Mouse (Mus musculus): ENCODE data around the gene Cdkn2d. TPM values are rescaled to one million over a fixed set of nuclear protein-coding genes. Genes with fewer than 3 reads are reported as not detected.
"Not testable (repeated sequence)": the region's sequence is repeated elsewhere in the genome, so short reads cannot be mapped to it uniquely, and the experiment has no call there.

Cdkn2d gene
- polyA plus RNA-seq, 1 experiment from 2014 or later: 34.9 TPM

DNA sequence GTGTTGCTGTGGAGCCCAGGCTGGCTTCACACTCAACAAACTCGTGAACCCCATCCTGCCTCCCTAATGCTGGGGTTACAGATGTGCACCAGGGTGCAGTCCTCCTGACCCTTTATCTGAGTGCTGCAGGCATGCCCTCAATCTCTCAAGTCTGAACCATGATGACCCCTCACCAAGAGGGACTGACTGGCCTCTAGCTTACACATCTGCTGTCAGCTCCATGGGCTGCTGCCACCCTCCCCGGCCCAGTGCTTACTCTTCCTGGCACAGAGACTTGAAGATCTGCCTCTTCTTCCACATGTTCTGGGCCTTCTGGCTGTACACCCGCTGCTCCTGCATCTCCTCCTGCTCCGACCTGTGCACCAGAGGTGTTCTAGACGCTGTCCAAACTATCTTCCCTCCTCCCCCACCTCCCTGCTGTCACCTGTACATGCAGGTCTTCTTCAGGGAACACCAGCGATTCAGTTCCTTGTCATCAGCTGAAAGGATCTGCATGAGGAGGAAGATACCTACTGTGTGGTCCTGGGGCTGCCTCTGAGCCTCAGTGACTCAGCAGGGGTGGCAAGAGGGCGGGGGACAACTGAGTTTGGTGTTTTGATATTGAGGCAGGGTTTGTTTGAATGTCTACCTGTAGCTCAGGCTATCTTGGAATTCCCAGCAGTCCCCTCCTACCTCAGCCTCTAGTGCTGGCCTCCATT is 16.0 kb downstream of the Cdkn2d start:
- H3K4me1 ChIP-seq (ENCODE audit: insufficient read depth, low read depth, low read length): no peaks in the 10 kb centered on the region
- no peak overlapping the region for H3K4me3 ChIP-seq (ENCODE audit: low read depth, low read length)
- no peak overlapping the region for H3K27ac ChIP-seq (ENCODE audit: low read length)
- no peak for DNase-seq (ENCODE audit: low spot score)
- H3K27me3 ChIP-seq (replicated peaks; ENCODE audit: insufficient read depth, low read length): no peaks in the 10 kb centered on the region
- H3K4me2 ChIP-seq (replicated peaks; ENCODE audit: low read depth, low read length): no peak overlapping the region
- TF ChIP-seq EP300 (IDR thresholded peaks at IDR 0.05) (no peak), CTCF (IDR thresholded peaks at IDR 0.05) (no peak)
- no peak for ATAC-seq
- H3K9ac ChIP-seq (replicated peaks; ENCODE audit: low read depth): no peak overlapping the region
- 84% methylated on average over 7 of the region's 7 CpGs for WGBS
- peaks cover 47% of the 10 kb centered on the region for H3K36me3 ChIP-seq (ENCODE audit: insufficient read depth, low read length)
- no peaks in the 10 kb centered on the region for H3K9me3 ChIP-seq (ENCODE audit: low read length)

DNA sequence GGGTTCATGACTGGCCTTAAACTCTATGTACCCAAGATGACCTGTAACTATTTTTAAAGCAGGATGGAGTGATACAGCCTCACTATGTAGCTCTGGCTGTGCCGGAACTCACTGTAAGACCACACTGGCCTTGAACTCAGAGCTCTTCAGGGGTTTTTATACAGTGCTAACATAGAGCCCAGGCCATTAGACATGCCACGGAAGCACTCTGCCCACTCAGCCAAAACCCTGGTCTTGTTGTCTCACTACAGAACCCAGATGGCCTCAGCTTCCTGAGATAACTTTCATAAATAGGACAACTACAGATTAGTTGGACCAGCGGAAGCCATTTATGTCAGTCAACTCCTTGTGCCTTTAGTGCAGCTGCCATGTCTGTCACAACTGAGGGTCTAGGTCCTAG is 16.9 kb downstream of the Cdkn2d start:
- no peak for DNase-seq (ENCODE audit: low spot score)
- H3K27ac ChIP-seq (ENCODE audit: low read length): no peak overlapping the region

DNA sequence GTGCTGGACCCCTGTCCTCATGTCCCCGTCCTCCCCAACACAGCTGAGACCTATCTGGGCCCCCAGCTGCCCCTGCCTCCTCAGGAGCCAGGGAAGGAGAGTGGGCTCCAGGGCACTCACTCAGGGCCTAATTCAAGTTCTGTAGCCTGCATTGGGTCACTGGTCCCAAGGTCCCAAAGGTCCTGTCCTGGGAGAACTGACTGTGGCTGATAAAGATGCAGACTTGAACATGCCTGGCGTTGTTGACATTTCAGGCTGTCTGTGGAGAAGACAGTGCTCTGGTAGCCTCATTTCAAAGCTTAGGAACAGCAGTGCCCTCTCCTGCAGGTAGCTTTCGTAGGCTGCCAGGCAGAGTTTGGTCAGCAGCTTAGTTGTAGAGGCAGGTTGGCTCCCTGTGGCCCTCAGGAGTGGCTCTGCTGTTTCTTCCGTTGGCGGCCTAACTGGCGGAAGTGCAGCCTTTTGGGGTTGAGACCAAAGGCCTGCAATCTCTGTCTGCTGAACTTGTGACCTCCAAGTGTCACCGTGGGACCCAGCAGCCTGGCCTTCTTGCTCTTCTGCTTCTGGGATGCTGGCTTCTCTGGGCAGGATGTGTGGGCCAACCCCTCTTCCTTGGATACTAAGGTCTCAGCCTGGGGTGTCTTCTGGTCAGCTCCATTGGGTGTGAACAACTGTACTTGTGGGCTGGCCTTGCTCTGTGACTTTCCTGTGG is 17.5 kb downstream of the Cdkn2d start:
- Histone ChIP-seq H3K9ac (replicated peaks; ENCODE audit: low read depth) (no peak overlapping the region), H3K27ac (ENCODE audit: low read length) (no peak overlapping the region; the same call in 1 of the 2 replicates), H3K4me3 (ENCODE audit: low read depth, low read length) (no peak overlapping the region), H3K9me3 (ENCODE audit: low read length) (no peaks in the 10 kb centered on the region), H3K4me1 (ENCODE audit: insufficient read depth, low read depth, low read length) (no peaks in the 10 kb centered on the region), H3K36me3 (ENCODE audit: insufficient read depth, low read length) (peaks cover 50% of the 10 kb centered on the region), H3K4me2 (replicated peaks; ENCODE audit: low read depth, low read length) (no peak overlapping the region), H3K27me3 (replicated peaks; ENCODE audit: insufficient read depth, low read length) (no peaks in the 10 kb centered on the region)
- 75% methylated on average over 7 of the region's 7 CpGs for WGBS
- ATAC-seq: peak; percentile 52
- TF ChIP-seq CTCF (IDR thresholded peaks at IDR 0.05): no peak
- no peak for TF ChIP-seq EP300 (IDR thresholded peaks at IDR 0.05)
- DNase-seq (ENCODE audit: low spot score): no peak

More for the DNA sequence above, 16.9 kb downstream of the Cdkn2d start:
- H3K4me1 ChIP-seq (ENCODE audit: insufficient read depth, low read depth, low read length): no peaks in the 10 kb centered on the region
- no peak overlapping the region for H3K9ac ChIP-seq (replicated peaks; ENCODE audit: low read depth)
- no peaks in the 10 kb centered on the region for H3K9me3 ChIP-seq (ENCODE audit: low read length)
- peaks cover 52% of the 10 kb centered on the region for H3K36me3 ChIP-seq (ENCODE audit: insufficient read depth, low read length)
- TF ChIP-seq CTCF (IDR thresholded peaks at IDR 0.05): no peak
- no peak for TF ChIP-seq EP300 (IDR thresholded peaks at IDR 0.05)
- no peak for ATAC-seq
- H3K4me3 ChIP-seq (ENCODE audit: low read depth, low read length): no peak overlapping the region
- 89% methylated on average over 3 of the region's 3 CpGs for WGBS
- H3K4me2 ChIP-seq (replicated peaks; ENCODE audit: low read depth, low read length): no peak overlapping the region
- no peaks in the 10 kb centered on the region for H3K27me3 ChIP-seq (replicated peaks; ENCODE audit: insufficient read depth, low read length)

- DNase-seq (ENCODE audit: low spot score) (no peak), ATAC-seq (no peak)
- WGBS: 83% methylated on average over 8 of the region's 8 CpGs
- TF ChIP-seq CTCF (IDR thresholded peaks at IDR 0.05): no peak
- no peak for TF ChIP-seq EP300 (IDR thresholded peaks at IDR 0.05)
- Histone ChIP-seq H3K4me3 (ENCODE audit: low read depth, low read length) (no peak overlapping the region), H3K4me1 (ENCODE audit: insufficient read depth, low read depth, low read length) (no peaks in the 10 kb centered on the region), H3K9me3 (ENCODE audit: low read length) (no peaks in the 10 kb centered on the region), H3K27ac (ENCODE audit: low read length) (no peak overlapping the region; the same call in 1 of the 2 replicates), H3K27me3 (replicated peaks; ENCODE audit: insufficient read depth, low read length) (no peaks in the 10 kb centered on the region), H3K9ac (replicated peaks; ENCODE audit: low read depth) (no peak overlapping the region), H3K36me3 (ENCODE audit: insufficient read depth, low read length) (peaks cover 50% of the 10 kb centered on the region), H3K4me2 (replicated peaks; ENCODE audit: low read depth, low read length) (no peak overlapping the region)
Measured at GRCm38 (mm10) chr9:21273094-21273493, 18.1 kb downstream of the Cdkn2d start.

GRCm38 (mm10) chr9:21272391-21272790 is 18.8 kb downstream of the Cdkn2d start:
- Histone ChIP-seq H3K27me3 (replicated peaks; ENCODE audit: insufficient read depth, low read length) (no peaks in the 10 kb centered on the region), H3K4me3 (ENCODE audit: low read depth, low read length) (no peak overlapping the region), H3K9ac (replicated peaks; ENCODE audit: low read depth) (no peak overlapping the region), H3K4me2 (replicated peaks; ENCODE audit: low read depth, low read length) (no peak overlapping the region), H3K27ac (ENCODE audit: low read length) (no peak overlapping the region), H3K36me3 (ENCODE audit: insufficient read depth, low read length) (peaks cover 50% of the 10 kb centered on the region), H3K9me3 (ENCODE audit: low read length) (no peaks in the 10 kb centered on the region), H3K4me1 (ENCODE audit: insufficient read depth, low read depth, low read length) (no peaks in the 10 kb centered on the region)
- 93% methylated on average over 9 of the region's 9 CpGs for WGBS
- ATAC-seq (no peak), DNase-seq (ENCODE audit: low spot score) (no peak)
- TF ChIP-seq CTCF (IDR thresholded peaks at IDR 0.05): no peak
- no peak for TF ChIP-seq EP300 (IDR thresholded peaks at IDR 0.05)

GRCm38 (mm10) chr9:21269590-21269989 is 21.6 kb downstream of the Cdkn2d start:
- not testable (repeated sequence) for H3K4me2 ChIP-seq (replicated peaks; ENCODE audit: low read depth, low read length); H3K27ac ChIP-seq (ENCODE audit: low read length); ATAC-seq; H3K4me3 ChIP-seq (ENCODE audit: low read depth, low read length); H3K9ac ChIP-seq (replicated peaks; ENCODE audit: low read depth); H3K9me3 ChIP-seq (ENCODE audit: low read length); H3K27me3 ChIP-seq (replicated peaks; ENCODE audit: insufficient read depth, low read length); DNase-seq (ENCODE audit: low spot score)
- Histone ChIP-seq H3K36me3 (ENCODE audit: insufficient read depth, low read length) (peaks cover 35% of the 10 kb centered on the region), H3K4me1 (ENCODE audit: insufficient read depth, low read depth, low read length) (peaks cover 10% of the 10 kb centered on the region)
- 73% methylated on average over 5 of the region's 5 CpGs for WGBS

Data from lung, postnatal 0 days (tissue).